Comparison of ENCODE assay signal across 14 mouse cellular contexts in the genomic region with DNA sequence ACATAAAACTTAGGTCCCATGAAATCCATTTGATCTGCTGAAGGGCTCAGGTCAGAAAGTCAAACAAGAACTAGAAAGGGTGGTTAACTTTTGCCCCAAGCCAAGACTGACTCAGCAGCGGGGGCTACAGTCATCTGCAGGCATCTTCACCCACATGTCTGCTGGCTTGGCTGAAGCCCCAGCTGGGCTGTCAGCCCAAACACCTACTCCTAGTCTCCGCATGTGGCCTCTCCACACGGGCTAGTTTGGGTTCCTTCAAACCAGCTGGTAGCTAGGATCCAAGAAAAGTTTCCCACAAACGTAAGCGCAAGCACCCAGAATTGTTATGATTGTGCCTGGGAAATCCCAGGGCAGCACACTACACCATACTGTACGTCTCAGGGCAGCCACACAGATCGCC. TPM values are rescaled to one million over a fixed set of nuclear protein-coding genes. Genes with fewer than 3 reads are reported as not detected.
A peak's percentile ranks its signal among the peaks of the same experiment; 100 is the strongest.
DNase-seq lines count a peak whose midpoint lies in the region; ATAC-seq and TF ChIP-seq lines count a peak whose summit lies in the region.
"Had no signal": no experiment of that assay in that cellular context is flagged by ENCODE, and none has a peak within 500 bp of the region (broad histone marks: within the 10 kb centered on the region; RNA-seq: fewer than 3 reads in every experiment).

No protein-coding gene starts in this region.

- H3K4me1 ChIP-seq in kidney, adult 2 months (ENCODE audit: control insufficient read depth, insufficient read depth, low read length), result no peaks in the 10 kb centered on the region; the same call in 1 of the 2 replicates
- H3K4me1 ChIP-seq in midbrain, embryonic 15.5 days, result no peaks in the 10 kb centered on the region
- H3K4me1 ChIP-seq: hindbrain, embryonic 15.5 days; kidney, embryonic 15.5 days had no signal

- no peak overlapping the region for H3K27ac ChIP-seq in kidney, adult 2 months (ENCODE audit: insufficient read depth, low read depth, low read length)
- no peak overlapping the region for H3K27ac ChIP-seq in midbrain, embryonic 15.5 days
- H3K27ac ChIP-seq: hindbrain, embryonic 15.5 days; kidney, embryonic 15.5 days had no signal

- H3K4me2 ChIP-seq in midbrain, embryonic 15.5 days, result no peak overlapping the region
- H3K4me2 ChIP-seq: hindbrain, embryonic 15.5 days; kidney, embryonic 15.5 days; midbrain, embryonic 11.5 days had no signal

- TF ChIP-seq POLR2A in kidney, adult 2 months (IDR thresholded peaks at IDR 0.05; ENCODE audit: low read depth, low read length), result no peak

- no peak overlapping the region for H3K4me3 ChIP-seq in kidney, adult 2 months (ENCODE audit: insufficient read depth, low read depth, low read length)
- no peak overlapping the region for H3K4me3 ChIP-seq in midbrain, embryonic 15.5 days
- H3K4me3 ChIP-seq: hindbrain, embryonic 15.5 days; kidney, embryonic 15.5 days had no signal

- no peaks in the 10 kb centered on the region for H3K9me3 ChIP-seq in midbrain, embryonic 15.5 days
- H3K9me3 ChIP-seq: hindbrain, embryonic 15.5 days; kidney, embryonic 15.5 days had no signal

- 82% methylated on average over 7 of the region's 7 CpGs for WGBS in kidney, adult 2 months
- WGBS in midbrain, embryonic 15.5 days, result 87% methylated on average over 7 of the region's 7 CpGs

- no peaks in the 10 kb centered on the region for H3K36me3 ChIP-seq in kidney, adult 2 months (ENCODE audit: control insufficient read depth, insufficient read depth, low read length)
- H3K36me3 ChIP-seq in midbrain, embryonic 15.5 days (replicated peaks), result no peaks in the 10 kb centered on the region
- H3K36me3 ChIP-seq: hindbrain, embryonic 15.5 days; kidney, embryonic 15.5 days had no signal

- no peak overlapping the region for H3K9ac ChIP-seq in midbrain, embryonic 15.5 days
- H3K9ac ChIP-seq: hindbrain, embryonic 15.5 days; kidney, embryonic 15.5 days had no signal

- no peak for ATAC-seq in midbrain, embryonic 15.5 days (replicated peaks)

- H3K27me3 ChIP-seq in kidney, adult 2 months (replicated peaks; ENCODE audit: control insufficient read depth, insufficient read depth, low read length), result no peaks in the 10 kb centered on the region
- no peaks in the 10 kb centered on the region for H3K27me3 ChIP-seq in midbrain, embryonic 15.5 days (replicated peaks)
- H3K27me3 ChIP-seq: hindbrain, embryonic 15.5 days; kidney, embryonic 15.5 days had no signal

- DNase-seq in kidney, adult 2 months, result peak; percentile 45
- no peak for DNase-seq in kidney, postnatal 4 days
- DNase-seq in right cerebral cortex, adult 18-20 months, result peak; percentile 85
- DNase-seq in right cerebral cortex, postnatal 4 days, result no peak
- DNase-seq in left cerebral cortex, adult 18-20 months (ENCODE audit: low spot score in 2 of 2), result peak; percentile 65 to 86
- DNase-seq in adrenal gland, postnatal 25 days, result no peak
- DNase-seq: cerebellum, adult 2 months; embryo, embryonic 11 days; gastrocnemius, postnatal 14 days; lung, postnatal 14 days had no signal

- TF ChIP-seq CTCF in kidney, adult 2 months (conservative IDR thresholded peaks at IDR 0.05; ENCODE audit: insufficient read depth, insufficient read length, low read depth, low read length), result no peak

RNA-seq across cellular contexts. Expression of gene Abhd2, which starts 17.6 kb away (rescaled TPM):
- polyA plus RNA-seq in kidney, adult 2 months (2012; rRNA removed), result 29.4 and 33.3 TPM in 2 replicates
- 10 to 100 TPM; 87.3 to 92.1 TPM for total RNA-seq in left cerebral cortex, adult 18-20 months (2021)
- 1,323 and 1,340 TPM in 2 replicates for total RNA-seq in adrenal gland, postnatal 25 days (2021)
- polyA plus RNA-seq in midbrain, embryonic 15.5 days (2015; fragmentation: Nextera tagmentation; extraction: Ambion mirVana), result 16.8 and 18.2 TPM in 2 replicates

Comparison
In these comparisons a context has a peak if more than half of its experiments do, and no peak if none do; other contexts are left out.
1. DNase-seq: peak in kidney, adult 2 months (single experiment), right cerebral cortex, adult 18-20 months (single experiment) and left cerebral cortex, adult 18-20 months (2 of 2); none in kidney, postnatal 4 days (0 of 2), right cerebral cortex, postnatal 4 days (single experiment) and adrenal gland, postnatal 25 days (single experiment).
2. RNA of gene Abhd2, which starts 17.6 kb away (total RNA-seq): 1,323 to 1,340 TPM in adrenal gland, postnatal 25 days; 87.3 to 92.1 TPM in left cerebral cortex, adult 18-20 months; every median in the first group is over 10 times any median in the second.